Mouse (Mus musculus) limb, embryonic 14.5 days (tissue): ENCODE results near the gene Fgfr2. TPM values are rescaled to one million over a fixed set of nuclear protein-coding genes. Genes with fewer than 3 reads are reported as not detected.
A peak's percentile ranks its signal among the peaks of the same experiment; 100 is the strongest.

Experiments used
- ATAC-seq: fragments of 200-750 bp; cut with Nextera tagmentation; 2 replicates; pipeline ENCODE4 v1.8.0; 2017; ENCODE audit warnings: low read depth, moderate number of reproducible peaks, moderate TSS enrichment; ENCODE audit not compliant: low FRiP score
- DNase-seq: peaks from one replicate; pipeline ENCODE4 v3.0.0-alpha.2; 2015; ENCODE audit warnings: low spot score
- H3K27ac ChIP-seq: fragments of 300-500 bp; sonication (generic); replicated peaks from 2 replicates; pipeline ENCODE4 v1.5.1; 2014; ENCODE audit warnings: low read depth, mild to moderate bottlenecking, low read length, moderate library complexity, mixed read lengths
- H3K27me3 ChIP-seq: fragments of 300-500 bp; sonication (generic); 2 replicates; pipeline ENCODE4 v1.6.1; 2014; ENCODE audit warnings: low read length, mixed read lengths; ENCODE audit not compliant: control insufficient read depth, insufficient read depth
- H3K36me3 ChIP-seq: fragments of 300-500 bp; sonication (generic); 2 replicates; pipeline ENCODE4 v1.6.1; 2014; ENCODE audit warnings: mild to moderate bottlenecking, low read length, moderate library complexity, mixed read lengths; ENCODE audit not compliant: control insufficient read depth, insufficient read depth
- H3K4me1 ChIP-seq: fragments of 300-500 bp; sonication (generic); 2 replicates; pipeline ENCODE4 v1.6.1; 2014; ENCODE audit warnings: antibody characterized with exemption, low read length, mixed read lengths; ENCODE audit not compliant: control insufficient read depth, insufficient read depth
- H3K4me2 ChIP-seq: fragments of 300-500 bp; sonication (generic); replicated peaks from 2 replicates; pipeline ENCODE4 v1.6.1; 2014; ENCODE audit warnings: low read depth, mild to moderate bottlenecking, low read length, moderate library complexity; ENCODE audit not compliant: severe bottlenecking
- H3K4me3 ChIP-seq: fragments of 300-500 bp; sonication (generic); replicated peaks from 2 replicates; pipeline ENCODE4 v1.5.1; 2014; ENCODE audit warnings: low read length
- H3K9ac ChIP-seq: fragments of 300-500 bp; sonication (generic); 2 replicates; pipeline ENCODE4 v1.6.1; 2014; ENCODE audit warnings: mild to moderate bottlenecking, low read depth, low read length, moderate library complexity; ENCODE audit not compliant: severe bottlenecking
- H3K9me3 ChIP-seq: fragments of 300-500 bp; sonication (generic); 2 replicates; pipeline ENCODE4 v1.6.1; 2016; ENCODE audit warnings: low read length; ENCODE audit not compliant: control insufficient read depth
- POLR2A ChIP-seq: fragments of 200-500 bp; IDR thresholded peaks from 2 replicates; pipeline ENCODE4 v1.8.0; 2012; ENCODE audit warnings: inconsistent platforms, mild to moderate bottlenecking, moderate library complexity, borderline replicate concordance; ENCODE audit not compliant: insufficient read depth, insufficient read length; ENCODE audit errors: extremely low read depth
- WGBS: fragments of 180-500 bp; shearing (Covaris S2); extraction: QIAGEN DNeasy Blood & Tissue Kit; methylation state at CpG from one replicate; pipeline ENCODE4 v1.1.7; 2014; 5-methylcytosine and 5-hydroxymethylcytosine counted together
- polyA plus RNA-seq, 2 experiments: library from polyadenylated mRNA; depleted of rRNA in 1 of 2; stranded (reverse) in 1 of 2; unstranded in 1 of 2; fragments of >200 nt; fragmentation: Nextera tagmentation in 1 of 2; extraction: Ambion mirVana in 1 of 2; gene quantifications; 2 replicates each; pipeline versions ENCODE4 v1.2.1 to v1.2.3; 2012 to 2014

Fgfr2 gene
- polyA plus RNA-seq, 2 experiments, result 131 to 133 TPM

DNA sequence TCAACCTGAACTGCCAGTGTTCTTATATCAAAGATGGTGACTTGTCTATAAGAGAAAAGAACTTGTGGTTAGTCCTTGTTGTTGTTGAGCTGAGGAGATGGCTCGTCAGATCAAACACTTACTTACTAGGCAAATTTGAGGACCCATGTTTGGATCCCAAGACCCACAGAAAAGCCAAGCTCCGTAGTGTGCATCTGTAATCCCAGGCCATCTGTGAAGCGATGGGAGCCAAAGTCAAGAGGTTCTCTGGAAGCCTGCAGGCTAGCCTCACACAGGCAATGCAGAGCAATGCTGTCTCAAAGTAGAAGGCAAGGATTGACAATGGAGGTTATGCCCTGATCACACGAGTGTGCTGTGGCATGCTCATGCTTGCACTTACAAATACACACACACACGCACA is 2992.9 kb downstream of the Fgfr2 start:
- H3K4me1 ChIP-seq, result peaks cover 17% of the 10 kb centered on the region
- H3K27me3 ChIP-seq, result no peaks in the 10 kb centered on the region
- no peak for TF ChIP-seq POLR2A
- no peak for ATAC-seq
- no peak overlapping the region for H3K4me2 ChIP-seq
- H3K9me3 ChIP-seq, result no peaks in the 10 kb centered on the region
- H3K36me3 ChIP-seq, result no peaks in the 10 kb centered on the region
- no peak overlapping the region for H3K27ac ChIP-seq
- DNase-seq, result no peak
- no peak overlapping the region for H3K4me3 ChIP-seq
- no peak overlapping the region for H3K9ac ChIP-seq
- 86% methylated on average over 5 of the region's 5 CpGs for WGBS

GRCm38 (mm10) chr7:130129359-130129960 is 2993.7 kb downstream of the Fgfr2 start:
- TF ChIP-seq POLR2A, result no peak
- Histone ChIP-seq H3K27ac (no peak overlapping the region; the same call in 1 of the 2 replicates), H3K36me3 (no peaks in the 10 kb centered on the region), H3K4me3 (no peak overlapping the region), H3K27me3 (no peaks in the 10 kb centered on the region), H3K9me3 (no peaks in the 10 kb centered on the region), H3K4me1 (peaks cover 17% of the 10 kb centered on the region), H3K9ac (no peak overlapping the region), H3K4me2 (peak overlapping the region; percentile 22; the same call in 1 of the 2 replicates)
- ATAC-seq, result no peak
- WGBS, result 8% methylated on average over 16 of the region's 16 CpGs
- peak; percentile 36 for DNase-seq

GRCm38 (mm10) chr7:130121507-130121906 is 3001.6 kb downstream of the Fgfr2 start:
- Histone ChIP-seq H3K27ac (no peak overlapping the region), H3K4me2 (no peak overlapping the region), H3K9me3 (no peaks in the 10 kb centered on the region), H3K4me1 (peaks cover 14% of the 10 kb centered on the region), H3K27me3 (no peaks in the 10 kb centered on the region), H3K4me3 (no peak overlapping the region), H3K36me3 (no peaks in the 10 kb centered on the region), H3K9ac (no peak overlapping the region)
- 22% methylated on average over 2 of the region's 2 CpGs for WGBS
- ATAC-seq, result no peak
- no peak for TF ChIP-seq POLR2A
- no peak for DNase-seq

GRCm38 (mm10) chr7:130119466-130119865 is 3003.7 kb downstream of the Fgfr2 start:
- Histone ChIP-seq H3K36me3 (no peaks in the 10 kb centered on the region), H3K9ac (no peak overlapping the region), H3K9me3 (no peaks in the 10 kb centered on the region), H3K27me3 (no peaks in the 10 kb centered on the region), H3K27ac (no peak overlapping the region), H3K4me2 (no peak overlapping the region), H3K4me1 (peaks cover 14% of the 10 kb centered on the region), H3K4me3 (no peak overlapping the region)
- TF ChIP-seq POLR2A, result no peak
- no peak for ATAC-seq
- no peak for DNase-seq
- 41% methylated on average over 6 of the region's 6 CpGs for WGBS

GRCm38 (mm10) chr7:130118726-130119125 is 3004.4 kb downstream of the Fgfr2 start:
- H3K36me3 ChIP-seq, result no peaks in the 10 kb centered on the region
- ATAC-seq, result no peak
- H3K9me3 ChIP-seq, result no peaks in the 10 kb centered on the region
- H3K27me3 ChIP-seq, result no peaks in the 10 kb centered on the region
- no peak overlapping the region for H3K27ac ChIP-seq
- TF ChIP-seq POLR2A, result no peak
- WGBS, result 11% methylated on average over 4 of the region's 4 CpGs
- DNase-seq, result no peak
- H3K4me2 ChIP-seq, result no peak overlapping the region
- no peak overlapping the region for H3K4me3 ChIP-seq
- H3K9ac ChIP-seq, result no peak overlapping the region
- peaks cover 14% of the 10 kb centered on the region for H3K4me1 ChIP-seq

GRCm38 (mm10) chr7:130117466-130118123 is 3005.6 kb downstream of the Fgfr2 start:
- DNase-seq, result no peak
- no peak overlapping the region for H3K27ac ChIP-seq
- H3K4me1 ChIP-seq, result peaks cover 14% of the 10 kb centered on the region
- H3K4me3 ChIP-seq, result no peak overlapping the region
- WGBS, result 22% methylated on average over 4 of the region's 4 CpGs
- ATAC-seq, result no peak
- no peak for TF ChIP-seq POLR2A
- no peaks in the 10 kb centered on the region for H3K9me3 ChIP-seq
- H3K4me2 ChIP-seq, result no peak overlapping the region
- H3K9ac ChIP-seq, result no peak overlapping the region
- H3K27me3 ChIP-seq, result no peaks in the 10 kb centered on the region
- H3K36me3 ChIP-seq, result no peaks in the 10 kb centered on the region
